Mouse (Mus musculus) kidney, adult 9 months (tissue): Measurements from ENCODE around the gene Pisd.

Experiments used
- DNase-seq: peaks from one replicate; pipeline ENCODE4 v3.0.0; 2022

Gene Pisd

DNA sequence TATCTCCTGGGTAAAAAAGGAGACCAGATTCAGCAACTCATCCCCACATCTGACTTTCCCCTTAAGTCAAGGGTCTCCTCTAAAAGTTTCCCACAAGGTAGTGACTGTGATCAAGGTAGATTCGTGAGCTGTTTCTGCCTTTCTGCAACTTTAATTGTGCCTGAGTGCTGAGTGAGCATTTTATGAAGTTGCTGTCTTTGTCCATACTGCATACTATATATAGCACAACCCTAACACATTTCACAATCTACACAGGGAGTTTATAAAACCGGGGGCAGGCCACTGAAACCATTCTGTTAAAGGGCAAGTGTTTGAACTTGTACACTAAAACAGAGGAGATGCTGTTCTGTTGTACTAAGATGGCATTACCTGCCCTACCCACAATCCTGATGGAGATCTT, 92.0 kb downstream of the Pisd start:
- DNase-seq = no peak
